Mouse (Mus musculus) thymus, adult 18-20 months (tissue): ENCODE data around the gene Pdap1.
"Not testable (repeated sequence)": the region's sequence is repeated elsewhere in the genome, so short reads cannot be mapped to it uniquely, and the experiment has no call there.

Experiments used
- DNase-seq, 2 experiments: peaks; one replicate each; pipeline ENCODE4 v3.0.0; 2022; ENCODE audit warnings: mixed read lengths in 2 of 2

Gene Pdap1

GRCm38 (mm10) chr5:145118461-145118860, 21.6 kb downstream of the Pdap1 start:
- DNase-seq, result no peak

- DNase-seq, result no peak
These were observed 22.0 kb downstream of the Pdap1 start for GRCm38 (mm10) chr5:145118005-145118404.

DNA sequence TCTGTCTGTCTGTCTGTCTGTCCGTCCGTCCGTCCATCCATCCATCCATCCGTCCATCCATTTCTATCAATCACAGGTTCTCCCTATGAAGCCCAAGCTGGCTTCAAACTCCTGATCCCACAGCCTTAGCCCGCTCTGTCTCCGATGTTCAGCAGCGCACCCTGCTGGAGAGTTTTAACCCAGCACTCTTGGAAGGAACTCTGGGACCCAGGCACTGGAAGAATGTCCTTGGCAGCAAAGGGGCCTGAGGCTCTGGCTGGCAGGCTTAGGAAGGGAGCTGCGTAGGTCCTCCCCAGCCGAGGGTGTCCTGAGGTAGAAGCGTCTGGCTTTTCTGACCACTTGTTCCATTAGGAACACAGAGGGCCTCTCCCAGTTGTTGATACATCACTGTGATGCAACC, 23.1 kb downstream of the Pdap1 start:
- DNase-seq, result peak; percentile 47 to 53

DNA sequence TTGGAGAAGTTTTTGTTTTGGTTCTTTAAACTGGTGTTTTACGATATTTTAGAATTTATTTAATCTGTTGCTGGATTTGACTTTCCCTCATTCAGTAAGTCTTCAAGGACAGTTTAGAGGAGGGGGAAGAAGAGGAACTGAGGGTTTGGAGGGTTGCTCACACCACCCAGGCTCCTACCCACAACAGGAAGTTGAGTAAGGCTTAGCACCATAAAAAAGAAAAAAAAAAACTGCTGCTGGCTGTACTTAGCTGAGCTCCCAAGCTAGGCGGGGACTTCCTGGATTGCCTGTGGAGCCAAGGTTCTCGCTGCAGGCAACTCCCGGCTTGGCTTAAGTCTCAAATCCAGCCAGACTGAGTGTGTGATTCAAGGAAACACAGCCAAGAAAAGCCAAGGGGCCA, 23.7 kb downstream of the Pdap1 start:
- peak; percentile 52 to 62 for DNase-seq

- no peak for DNase-seq
These were observed 24.3 kb downstream of the Pdap1 start for GRCm38 (mm10) chr5:145115736-145116135.

DNA sequence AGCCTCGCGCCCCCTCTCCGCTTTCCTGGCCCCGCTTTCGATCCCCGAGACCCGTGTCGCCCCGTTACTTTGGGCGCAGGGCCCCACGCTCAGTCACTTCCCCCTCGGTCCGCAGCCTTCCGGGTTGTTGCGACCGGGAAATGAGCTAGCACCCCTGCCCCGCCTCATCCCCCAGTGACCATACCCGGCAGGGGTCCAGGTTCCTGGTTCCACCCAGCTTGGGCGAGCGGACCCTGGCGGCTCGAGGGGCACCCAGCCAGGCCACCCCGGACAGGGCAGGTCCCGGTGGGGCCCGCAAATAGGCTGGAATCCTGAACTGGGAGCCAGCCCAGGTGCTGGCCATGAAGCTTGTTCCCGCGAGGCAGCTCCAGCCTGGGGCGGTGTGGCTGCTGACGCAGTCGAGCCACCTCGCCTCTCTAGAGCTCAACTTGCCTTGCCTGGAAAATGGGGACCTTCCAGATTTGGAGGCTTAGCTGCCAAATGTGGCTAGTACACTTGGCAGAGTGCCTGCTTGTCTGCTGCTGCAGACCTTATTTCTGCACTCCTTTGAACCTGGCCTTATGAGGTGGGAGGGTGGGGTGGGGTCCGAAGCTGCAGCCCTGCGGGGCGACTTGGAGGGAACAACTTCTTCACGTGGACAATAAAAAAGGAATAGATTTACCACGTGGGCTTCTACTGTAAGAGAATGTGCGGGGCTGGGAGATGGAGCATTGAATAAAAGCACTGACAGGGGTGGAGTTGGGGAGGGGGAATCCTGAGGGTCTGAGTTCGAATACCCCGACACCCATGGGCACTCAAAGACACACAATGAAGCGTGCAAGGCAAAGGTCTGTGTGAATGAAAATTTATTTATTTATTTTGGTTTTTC, 25.2 kb downstream of the Pdap1 start:
- peak; percentile 61 to 70 for DNase-seq

GRCm38 (mm10) chr5:145114071-145114605, 25.9 kb downstream of the Pdap1 start, which contains the start of gene Arpc1b:
Gene Arpc1b (plus strand): TSS chr5:145114215.
- peak; percentile 59 to 61 for DNase-seq

GRCm38 (mm10) chr5:145113416-145113815, 26.6 kb downstream of the Pdap1 start:
- no peak for DNase-seq

GRCm38 (mm10) chr5:145112566-145112965, 27.5 kb downstream of the Pdap1 start:
- DNase-seq, result no peak

GRCm38 (mm10) chr5:145110401-145110800, 29.6 kb downstream of the Pdap1 start:
- no peak for DNase-seq

DNA sequence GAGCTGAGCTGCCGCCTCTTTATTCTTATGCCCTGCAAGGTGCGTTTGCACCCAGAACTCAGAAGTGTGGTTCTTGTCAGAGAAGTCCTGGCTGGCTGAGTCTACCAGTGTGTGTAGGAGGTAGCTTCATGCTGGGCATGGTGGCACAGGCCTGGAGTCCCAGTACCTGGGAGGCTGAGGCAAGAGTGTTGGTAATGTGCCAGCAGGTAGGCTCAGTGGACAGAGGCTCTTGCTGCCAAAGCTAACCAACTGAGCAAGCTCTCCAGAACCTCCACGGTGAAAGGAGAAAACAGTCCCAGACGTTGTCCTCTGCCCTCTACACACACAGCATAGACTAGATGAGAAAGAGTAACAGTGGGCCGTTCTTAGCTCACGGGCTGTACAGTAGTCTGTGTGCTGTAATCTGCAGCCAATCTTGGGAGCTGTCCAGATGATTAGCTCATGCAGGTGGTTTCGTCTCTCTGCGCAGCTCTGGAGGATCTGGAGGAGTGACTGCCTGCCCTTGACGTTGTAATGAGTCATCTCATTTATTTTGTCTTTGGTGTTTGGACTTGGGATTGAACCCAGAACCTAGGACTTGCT, 34.3 kb downstream of the Pdap1 start:
- DNase-seq, result no peak

DNA sequence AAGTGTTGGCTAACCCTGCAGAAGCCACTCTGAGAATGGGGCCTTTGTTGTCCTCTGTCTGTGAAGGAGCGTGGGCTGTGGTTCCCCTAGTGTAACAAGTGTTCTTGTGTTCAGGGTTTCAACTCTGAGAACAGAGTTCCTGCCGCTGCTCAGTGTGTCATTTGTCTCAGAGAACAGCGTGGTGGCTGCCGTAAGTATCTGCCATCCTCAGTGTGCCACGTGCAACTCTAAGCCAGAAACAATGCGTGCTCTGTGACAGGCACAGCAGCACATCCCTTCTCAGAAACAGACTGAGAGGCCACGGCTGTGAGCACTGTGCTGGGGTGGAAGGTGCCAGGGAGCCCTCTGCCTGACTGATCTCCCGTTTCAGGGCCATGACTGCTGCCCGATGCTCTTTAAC, 35.7 kb downstream of the Pdap1 start:
- no peak for DNase-seq

GRCm38 (mm10) chr5:145102706-145103105, 37.3 kb downstream of the Pdap1 start:
- no peak for DNase-seq

DNA sequence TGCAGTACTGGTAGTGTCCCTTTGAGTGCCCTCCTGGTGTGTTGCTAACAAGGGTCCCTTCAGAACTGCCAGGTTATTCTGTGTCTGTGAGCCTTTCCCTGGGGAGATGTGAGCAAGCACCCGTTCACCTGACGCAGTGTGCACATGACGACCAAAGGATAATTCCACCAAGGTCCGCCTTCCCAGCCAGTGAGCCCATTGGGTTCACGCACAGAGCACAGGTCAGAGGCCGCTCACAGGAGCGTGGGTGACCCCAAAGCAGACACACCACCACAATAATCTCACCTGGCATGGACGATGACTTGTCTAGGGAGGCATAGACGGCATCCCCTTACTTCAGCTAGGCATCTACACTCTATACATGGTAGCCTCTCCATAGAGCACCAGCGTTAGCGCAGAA, 38.6 kb downstream of the Pdap1 start:
- DNase-seq, result not testable (repeated sequence)

GRCm38 (mm10) chr5:145100960-145101359, 39.1 kb downstream of the Pdap1 start:
- no peak for DNase-seq

- DNase-seq, result no peak
These were observed 41.7 kb downstream of the Pdap1 start for GRCm38 (mm10) chr5:145098340-145098821.

GRCm38 (mm10) chr5:145096195-145096594, 43.8 kb downstream of the Pdap1 start:
- DNase-seq, result no peak

GRCm38 (mm10) chr5:145089878-145090277, 50.2 kb downstream of the Pdap1 start:
- DNase-seq, result no peak

DNA sequence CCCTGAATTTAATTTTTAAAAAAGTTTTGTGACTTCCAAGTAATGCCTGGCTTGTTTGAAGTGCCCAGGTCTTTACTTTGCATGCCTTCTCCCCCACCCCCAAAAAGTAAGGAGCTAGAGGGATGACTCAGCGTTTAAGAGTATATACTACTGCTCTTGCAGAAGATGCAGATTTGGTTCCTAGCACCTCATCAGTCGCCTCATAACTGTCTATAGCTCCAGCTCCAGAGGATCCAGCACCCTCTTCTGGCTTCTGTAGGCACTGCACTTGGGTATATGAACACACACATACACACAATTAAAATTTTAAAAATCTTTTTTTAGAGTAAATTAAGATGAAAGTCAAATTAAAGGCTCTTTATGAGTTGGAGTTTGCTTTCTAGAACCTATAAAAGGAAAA, 51.9 kb downstream of the Pdap1 start:
- no peak for DNase-seq

- no peak for DNase-seq
These were observed 55.2 kb downstream of the Pdap1 start for GRCm38 (mm10) chr5:145084822-145085221.

DNA sequence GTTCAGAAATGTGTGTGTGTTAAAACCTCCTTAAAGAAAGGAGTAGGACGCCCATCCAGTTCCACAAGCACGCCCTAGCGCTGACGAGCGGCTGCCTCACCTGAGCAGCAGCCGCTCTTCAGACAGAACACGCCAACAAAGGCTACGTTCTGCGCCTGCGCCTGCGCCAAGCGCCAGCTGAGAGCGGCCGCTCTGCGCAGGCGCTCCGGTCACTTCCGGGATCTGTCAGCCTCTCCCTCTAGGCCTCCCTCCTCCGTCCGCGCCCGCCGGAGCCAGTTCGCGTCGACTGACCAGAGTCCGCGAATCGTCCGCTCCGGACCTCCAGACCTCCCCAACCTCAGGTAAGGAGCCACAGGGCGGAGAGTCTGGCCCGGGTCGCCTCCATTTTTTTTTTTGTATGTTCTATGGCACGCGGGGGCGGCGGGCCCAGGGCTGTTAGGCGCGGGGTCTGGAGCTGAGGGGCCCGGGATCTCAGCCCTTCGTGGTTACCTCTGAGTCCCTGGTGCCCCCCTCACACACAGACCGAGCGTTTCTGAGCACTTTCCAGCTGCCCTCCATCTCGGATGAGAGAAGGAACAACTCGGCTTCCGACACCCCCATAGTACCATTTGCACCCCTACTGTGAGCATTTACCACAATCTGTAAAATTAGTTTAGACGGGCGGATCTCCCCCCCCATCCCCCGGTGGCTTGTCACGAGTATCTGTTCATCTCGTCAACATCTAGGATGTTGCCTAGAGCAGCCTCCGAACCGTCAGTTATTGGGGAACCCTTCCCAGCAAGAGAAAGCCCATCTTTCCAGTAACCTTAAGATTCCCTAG, 56.2 kb downstream of the Pdap1 start, which contains the start of the genes Arpc1a and Kpna7:
Arpc1a (plus strand) TSS at position 199 of the 820 bp plus-strand sequence.
Kpna7 (minus strand) TSS at position 399 of the 820 bp plus-strand sequence.
- peak; percentile 88 to 89 for DNase-seq

DNA sequence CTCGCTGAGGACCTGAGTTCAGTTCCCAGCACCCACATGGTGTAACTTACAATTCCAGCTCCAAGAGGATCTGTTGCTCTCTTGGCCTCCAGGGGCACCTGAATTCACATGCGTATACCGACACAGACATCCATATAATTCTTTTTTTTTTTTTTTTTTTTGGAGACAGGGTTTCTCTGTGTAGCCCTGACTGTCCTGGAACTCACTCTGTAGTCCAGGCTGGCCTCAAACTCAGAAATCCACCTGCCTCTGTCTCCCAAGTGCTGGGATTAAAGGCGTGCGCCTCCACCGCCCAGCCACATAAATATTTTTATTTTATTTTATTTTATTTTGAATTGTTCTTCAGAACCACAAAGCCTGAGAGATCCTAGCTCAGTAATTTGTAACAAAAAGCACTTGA, 56.8 kb downstream of the Pdap1 start:
- not testable (repeated sequence) for DNase-seq
